Mouse (Mus musculus) lung, postnatal 36 days (tissue): ENCODE measurements at regions not wholly inside any gene's neighbourhood (a gene's known extent, or its start where the extent isn't known, plus 50 kb on each side); places are given as distances from the start of the nearest gene placed in this dataset.

Experiments used
- DNase-seq: peaks from one replicate; pipeline ENCODE4 v3.0.0; 2022; ENCODE audit warnings: mixed read lengths

GRCm38 (mm10) chrX:13344701-13345100 is 63.9 kb downstream of the Ddx3x start:
- peak; percentile 40 for DNase-seq

GRCm38 (mm10) chrX:13345126-13345525 is 64.4 kb downstream of the Ddx3x start:
- no peak for DNase-seq

- DNase-seq: no peak
These were observed 65.4 kb downstream of the Ddx3x start for GRCm38 (mm10) chrX:13346011-13346631.

GRCm38 (mm10) chrX:13346696-13347026 is 65.9 kb downstream of the Ddx3x start:
- DNase-seq: peak; percentile 68

GRCm38 (mm10) chrX:13347027-13347840 is 66.5 kb downstream of the Ddx3x start:
- DNase-seq: peak; percentile 86

- no peak for DNase-seq
These were observed 67.6 kb downstream of the Ddx3x start for GRCm38 (mm10) chrX:13348415-13348814.

GRCm38 (mm10) chrX:13350461-13350860 is 69.7 kb downstream of the Ddx3x start:
- DNase-seq: peak; percentile 73

GRCm38 (mm10) chrX:13357149-13357783 is 76.5 kb downstream of the Ddx3x start:
- no peak for DNase-seq

GRCm38 (mm10) chrX:13357973-13358372 is 77.2 kb downstream of the Ddx3x start:
- DNase-seq: peak; percentile 24

- no peak for DNase-seq
These were observed 79.7 kb downstream of the Ddx3x start for GRCm38 (mm10) chrX:13360436-13360835.

- DNase-seq: no peak
These were observed 89.5 kb downstream of the Ddx3x start for GRCm38 (mm10) chrX:13370319-13370718.

GRCm38 (mm10) chrX:13372752-13373151 is 92.0 kb downstream of the Ddx3x start:
- DNase-seq: no peak

- DNase-seq: peak; percentile 11
These were observed 79.6 kb upstream of the Nyx start for GRCm38 (mm10) chrX:13386354-13386753.

- DNase-seq: no peak
These were observed 67.4 kb upstream of the Nyx start for GRCm38 (mm10) chrX:13398466-13398865.

GRCm38 (mm10) chrX:13412726-13413125 is 53.2 kb upstream of the Nyx start:
- DNase-seq: no peak

- no peak for DNase-seq
These were observed 52.8 kb upstream of the Nyx start for GRCm38 (mm10) chrX:13413135-13413534.
